Mouse (Mus musculus): ENCODE measurements at regions not wholly inside any gene's neighbourhood (a gene's known extent, or its start where the extent isn't known, plus 50 kb on each side); places are given as distances from the start of the nearest gene placed in this dataset.

- DNase-seq, result no peak
These were observed 874.9 kb downstream of the 5730522E02Rik start for GRCm38 (mm10) chr11:25335667-25336066.

- no peak for DNase-seq
These were observed 879.9 kb downstream of the 5730522E02Rik start for GRCm38 (mm10) chr11:25330696-25331095.

- DNase-seq, result no peak
These were observed 888.1 kb downstream of the 5730522E02Rik start for GRCm38 (mm10) chr11:25322426-25322825.

GRCm38 (mm10) chr11:25321494-25321893 is 889.1 kb downstream of the 5730522E02Rik start:
- DNase-seq, result no peak

GRCm38 (mm10) chr11:25314645-25315044 is 895.9 kb downstream of the 5730522E02Rik start:
- no peak for DNase-seq

- DNase-seq, result no peak
These were observed 896.7 kb downstream of the 5730522E02Rik start for GRCm38 (mm10) chr11:25313879-25314278.

- no peak for DNase-seq
These were observed 897.3 kb downstream of the 5730522E02Rik start for GRCm38 (mm10) chr11:25313308-25313707.

GRCm38 (mm10) chr11:25310754-25311153 is 899.8 kb downstream of the 5730522E02Rik start:
- no peak for DNase-seq

GRCm38 (mm10) chr11:25301130-25301529 is 909.4 kb downstream of the 5730522E02Rik start:
- DNase-seq, result peak; percentile 41

GRCm38 (mm10) chr11:25288346-25288745 is 922.2 kb downstream of the 5730522E02Rik start:
- DNase-seq, result no peak

GRCm38 (mm10) chr11:25287458-25288247 is 922.9 kb downstream of the 5730522E02Rik start:
- DNase-seq, result no peak

GRCm38 (mm10) chr11:25269936-25270540 is 940.5 kb downstream of the 5730522E02Rik start:
- DNase-seq, result no peak

GRCm38 (mm10) chr11:25262906-25263305 is 947.7 kb downstream of the 5730522E02Rik start:
- DNase-seq, result no peak

GRCm38 (mm10) chr11:25259691-25260090 is 950.9 kb downstream of the 5730522E02Rik start:
- DNase-seq, result no peak

- no peak for DNase-seq
These were observed 977.1 kb downstream of the 5730522E02Rik start for GRCm38 (mm10) chr11:25233360-25233890.

All from liver (tissue).